Mouse (Mus musculus): ENCODE measurements at regions not wholly inside any gene's neighbourhood (a gene's known extent, or its start where the extent isn't known, plus 50 kb on each side); places are given as distances from the start of the nearest gene placed in this dataset.

GRCm38 (mm10) chr3:38537770-38538169, 53.1 kb upstream of the Ankrd50 start:
- no peak for DNase-seq (ENCODE audit: low read depth, low spot score)

Data from ES-CJ7 (cell line).